Mouse (Mus musculus) G1E (cell line): ENCODE results near the gene Plod3.

ENCODE experiments used
- CTCF ChIP-seq: IDR thresholded peaks from 2 replicates; pipeline ENCODE4 v1.5.1; 2012; ENCODE audit warnings: low read depth, low read length, inconsistent platforms, mixed read lengths
- GATA1 ChIP-seq: IDR thresholded peaks from 2 replicates; pipeline ENCODE4 v1.6.1; 2012; ENCODE audit warnings: borderline replicate concordance, low read length, inconsistent platforms, mixed read lengths

- TF ChIP-seq CTCF (no peak), GATA1 (no peak)
Observed at GRCm38 (mm10) chr5:136953440-136953951, 33.3 kb upstream of the Plod3 start.
